Mouse (Mus musculus): ENCODE data around the gene 1700019D03Rik.

DNA sequence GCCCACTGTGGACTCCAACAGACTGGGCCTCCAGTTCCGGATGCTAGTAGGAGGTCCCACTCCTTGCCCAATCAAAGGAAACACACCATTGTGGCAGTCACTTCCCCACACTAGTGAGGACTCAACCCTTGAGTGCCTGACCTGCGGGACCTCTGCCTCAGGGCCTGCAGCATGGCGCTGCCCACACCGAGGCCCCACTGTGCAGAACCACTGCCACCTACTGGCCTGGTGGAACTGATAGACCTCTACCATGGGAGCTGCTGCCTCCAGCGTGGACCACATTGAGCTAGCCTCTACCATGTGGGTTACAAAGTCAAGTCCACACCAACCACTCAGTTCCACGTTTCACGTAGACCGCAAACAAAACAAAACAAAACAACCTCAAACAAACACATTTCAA is 55.4 kb downstream of the 1700019D03Rik start:
- TF ChIP-seq CTCF (IDR thresholded peaks at IDR 0.05; ENCODE audit: low read depth, low read length) (no peak), POLR2A (IDR thresholded peaks at IDR 0.05; ENCODE audit: borderline replicate concordance, low read depth, low read length) (no peak)
